Mouse (Mus musculus): ENCODE results near the gene Tdp2.

GRCm38 (mm10) chr13:24812521-24812920 lies 19.0 kb upstream of the Tdp2 start:
- TF ChIP-seq POLR2A (IDR thresholded peaks at IDR 0.05; ENCODE audit: borderline replicate concordance, control insufficient read depth, low read depth, low read length) (no peak), CTCF (IDR thresholded peaks at IDR 0.05; ENCODE audit: control insufficient read depth, insufficient read depth, low read length) (no peak)
